Mouse (Mus musculus) midbrain, postnatal 0 days (tissue): Measurements from ENCODE around the gene Plekhh1. TPM values are rescaled to one million over a fixed set of nuclear protein-coding genes. Genes with fewer than 3 reads are reported as not detected.
A peak's percentile ranks its signal among the peaks of the same experiment; 100 is the strongest.
"Not testable (repeated sequence)": the region's sequence is repeated elsewhere in the genome, so short reads cannot be mapped to it uniquely, and the experiment has no call there.

Experiments
- ATAC-seq: fragments of 200-750 bp; cut with Nextera tagmentation; 2 replicates; pipeline ENCODE4 v1.8.0; 2017; ENCODE audit warnings: moderate number of reproducible peaks, mild to moderate bottlenecking, moderate TSS enrichment, moderate library complexity; ENCODE audit not compliant: low FRiP score
- DNase-seq: peaks from one replicate; pipeline ENCODE4 v3.0.0-alpha.2; 2015; ENCODE audit warnings: low spot score
- H3K27ac ChIP-seq: fragments of 300-500 bp; sonication (generic); 2 replicates; pipeline ENCODE4 v1.5.1; 2014; ENCODE audit warnings: low read depth, mild to moderate bottlenecking, low read length, mixed read lengths
- H3K27me3 ChIP-seq: fragments of 300-500 bp; sonication (generic); 2 replicates; pipeline ENCODE4 v1.6.1; 2014; ENCODE audit warnings: low read length, control low read depth, mixed read lengths; ENCODE audit not compliant: insufficient read depth
- H3K36me3 ChIP-seq: fragments of 300-500 bp; sonication (generic); 2 replicates; pipeline ENCODE4 v1.6.1; 2014; ENCODE audit warnings: low read length, control low read depth, mixed read lengths; ENCODE audit not compliant: insufficient read depth
- H3K4me1 ChIP-seq: fragments of 300-500 bp; sonication (generic); 2 replicates; pipeline ENCODE4 v1.6.1; 2014; ENCODE audit warnings: mild to moderate bottlenecking, control low read depth, antibody characterized with exemption, low read length, mixed read lengths; ENCODE audit not compliant: insufficient read depth
- H3K4me2 ChIP-seq: fragments of 300-500 bp; sonication (generic); 2 replicates; pipeline ENCODE4 v1.6.1; 2014; ENCODE audit warnings: low read depth, mild to moderate bottlenecking, low read length, mixed read lengths; ENCODE audit not compliant: poor library complexity, severe bottlenecking
- H3K4me3 ChIP-seq: fragments of 300-500 bp; sonication (generic); 2 replicates; pipeline ENCODE4 v1.5.1; 2014; ENCODE audit warnings: low read depth, mild to moderate bottlenecking, low read length, moderate library complexity
- H3K9ac ChIP-seq: fragments of 300-500 bp; sonication (generic); replicated peaks from 2 replicates; pipeline ENCODE4 v1.6.1; 2014; ENCODE audit warnings: mild to moderate bottlenecking, low read length, moderate library complexity, mixed read lengths; ENCODE audit not compliant: poor library complexity, severe bottlenecking
- H3K9me3 ChIP-seq: fragments of 300-500 bp; sonication (generic); 2 replicates; pipeline ENCODE4 v1.6.1; 2016; ENCODE audit warnings: low read length, control low read depth
- CTCF ChIP-seq: IDR thresholded peaks from 2 replicates; pipeline ENCODE4 v1.5.1; 2016; ENCODE audit warnings: antibody characterized with exemption, mild to moderate bottlenecking
- WGBS: fragments of 180-500 bp; shearing (Covaris S2); extraction: QIAGEN DNeasy Blood & Tissue Kit; methylation state at CpG from one replicate; pipeline ENCODE4 v1.1.7; 2014; 5-methylcytosine and 5-hydroxymethylcytosine counted together
- polyA plus RNA-seq: library from polyadenylated mRNA; unstranded; fragments of >200 nt; fragmentation: Nextera tagmentation; extraction: Ambion mirVana; gene quantifications from 2 replicates; pipeline ENCODE4 v1.2.1, GENCODE M21; 2015
- total RNA-seq: library from RNA; depleted of rRNA; stranded (reverse); fragments of >200 nt; gene quantifications from 2 replicates; pipeline ENCODE4 v1.2.3, GENCODE M21; 2014

The Plekhh1 gene
- total and polyA plus RNA-seq, 2 experiments from 2014 or later: 1.00 to 5.4 TPM

DNA sequence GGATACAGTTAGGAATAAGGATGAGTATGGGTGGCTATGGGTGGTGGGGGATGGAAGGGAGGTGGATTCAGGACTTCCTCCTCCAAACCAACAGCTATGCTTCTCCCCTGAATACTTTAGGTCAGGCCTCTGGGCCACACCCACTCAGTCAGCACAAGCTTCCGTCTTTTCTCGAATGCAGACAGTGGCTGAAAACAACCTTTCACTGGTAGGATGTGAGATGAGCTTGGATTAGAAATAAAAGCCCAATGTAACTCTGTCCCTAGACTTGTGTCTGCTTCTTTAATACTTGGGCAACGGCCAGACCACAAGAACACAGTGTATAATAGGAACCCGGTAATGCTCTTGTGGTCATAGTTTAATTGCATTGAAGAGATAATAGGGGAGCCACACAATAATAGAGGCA lies 11.0 kb upstream of the Plekhh1 start:
- Histone ChIP-seq H3K9ac (no peak overlapping the region), H3K27ac (no peak overlapping the region), H3K4me1 (no peaks in the 10 kb centered on the region), H3K9me3 (no peaks in the 10 kb centered on the region), H3K27me3 (no peaks in the 10 kb centered on the region), H3K36me3 (no peaks in the 10 kb centered on the region), H3K4me2 (no peak overlapping the region), H3K4me3 (no peak overlapping the region)
- ATAC-seq (no peak), DNase-seq (no peak)
- 49% methylated on average over 4 of the region's 4 CpGs for WGBS
- TF ChIP-seq CTCF: no peak

DNA sequence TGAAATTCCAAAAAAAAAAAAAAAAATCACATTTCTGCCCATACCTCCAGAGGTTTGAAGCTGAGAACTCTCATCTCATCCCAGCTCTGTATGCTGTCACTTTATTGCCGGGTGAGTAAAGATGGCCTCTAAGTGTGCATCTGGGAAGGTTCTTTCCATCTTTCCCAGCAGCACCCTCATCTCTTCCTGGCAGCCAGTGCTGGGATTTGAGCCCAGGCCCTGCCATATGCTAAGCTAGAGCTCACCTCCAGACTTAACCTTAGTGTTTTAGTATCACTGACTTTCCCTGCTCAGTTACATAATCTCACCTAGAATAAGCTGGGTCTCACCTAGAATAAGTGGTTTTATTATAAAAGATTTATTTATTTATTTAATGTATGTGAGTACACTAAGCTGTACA lies 7.1 kb upstream of the Plekhh1 start:
- H3K27me3 ChIP-seq: no peaks in the 10 kb centered on the region
- H3K36me3 ChIP-seq: no peaks in the 10 kb centered on the region
- ATAC-seq (no peak), DNase-seq (no peak)
- H3K4me2 ChIP-seq: no peak overlapping the region
- TF ChIP-seq CTCF: no peak
- 93% methylated on average over 1 of the region's 1 CpGs for WGBS
- H3K9me3 ChIP-seq: no peaks in the 10 kb centered on the region
- no peak overlapping the region for H3K9ac ChIP-seq
- no peak overlapping the region for H3K27ac ChIP-seq
- no peaks in the 10 kb centered on the region for H3K4me1 ChIP-seq
- no peak overlapping the region for H3K4me3 ChIP-seq

DNA sequence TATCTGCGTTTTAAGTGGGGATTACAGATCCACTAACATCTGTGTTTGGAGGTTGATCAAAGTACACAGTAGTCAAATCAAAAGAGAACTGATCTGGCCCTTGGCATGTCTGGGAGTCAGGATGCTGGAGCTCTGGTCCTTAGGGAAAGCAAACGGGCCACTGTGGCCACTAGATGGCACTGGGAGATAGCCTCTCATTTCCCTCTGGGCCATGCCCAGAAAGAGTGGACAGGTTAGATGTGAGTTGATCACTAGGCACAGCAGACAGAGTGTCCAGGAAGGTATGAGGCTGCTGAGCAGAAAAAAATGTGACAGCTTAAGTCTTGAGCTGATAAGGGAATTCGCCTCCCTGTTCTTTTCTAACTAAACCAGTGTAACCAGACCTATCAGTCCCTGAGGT lies 6.1 kb upstream of the Plekhh1 start:
- no peak overlapping the region for H3K27ac ChIP-seq
- WGBS: 11% methylated on average over 3 of the region's 3 CpGs
- no peaks in the 10 kb centered on the region for H3K27me3 ChIP-seq
- no peak overlapping the region for H3K9ac ChIP-seq
- H3K36me3 ChIP-seq: no peaks in the 10 kb centered on the region
- H3K4me2 ChIP-seq: no peak overlapping the region
- H3K9me3 ChIP-seq: no peaks in the 10 kb centered on the region
- no peak overlapping the region for H3K4me3 ChIP-seq
- DNase-seq (peak; percentile 72), ATAC-seq (no peak)
- no peaks in the 10 kb centered on the region for H3K4me1 ChIP-seq
- TF ChIP-seq CTCF: peak; percentile 77

GRCm38 (mm10) chr12:79027526-79027925 lies 1.4 kb upstream of the Plekhh1 start:
- 94% methylated on average over 8 of the region's 8 CpGs for WGBS
- DNase-seq, H3K27me3 ChIP-seq, H3K27ac ChIP-seq, H3K4me3 ChIP-seq, H3K36me3 ChIP-seq, H3K4me1 ChIP-seq, H3K9me3 ChIP-seq, ATAC-seq, H3K4me2 ChIP-seq, H3K9ac ChIP-seq: not testable (repeated sequence)

- Histone ChIP-seq H3K4me1 (no peaks in the 10 kb centered on the region), H3K27me3 (no peaks in the 10 kb centered on the region), H3K4me2 (no peak overlapping the region), H3K27ac (no peak overlapping the region), H3K36me3 (no peaks in the 10 kb centered on the region), H3K9ac (no peak overlapping the region), H3K9me3 (no peaks in the 10 kb centered on the region), H3K4me3 (no peak overlapping the region)
- DNase-seq (no peak), ATAC-seq (no peak)
- WGBS: 99% methylated on average over 2 of the region's 2 CpGs
- no peak for TF ChIP-seq CTCF
These were observed 5.4 kb downstream of the Plekhh1 start for GRCm38 (mm10) chr12:79034331-79034730.

GRCm38 (mm10) chr12:79035349-79035748 lies 6.4 kb downstream of the Plekhh1 start:
- Histone ChIP-seq H3K9ac (no peak overlapping the region), H3K4me3 (no peak overlapping the region), H3K27ac (no peak overlapping the region), H3K9me3 (no peaks in the 10 kb centered on the region), H3K36me3 (no peaks in the 10 kb centered on the region), H3K4me2 (no peak overlapping the region), H3K4me1 (no peaks in the 10 kb centered on the region), H3K27me3 (no peaks in the 10 kb centered on the region)
- ATAC-seq (no peak), DNase-seq (no peak)
- WGBS: 19% methylated on average over 3 of the region's 3 CpGs
- TF ChIP-seq CTCF: no peak

DNA sequence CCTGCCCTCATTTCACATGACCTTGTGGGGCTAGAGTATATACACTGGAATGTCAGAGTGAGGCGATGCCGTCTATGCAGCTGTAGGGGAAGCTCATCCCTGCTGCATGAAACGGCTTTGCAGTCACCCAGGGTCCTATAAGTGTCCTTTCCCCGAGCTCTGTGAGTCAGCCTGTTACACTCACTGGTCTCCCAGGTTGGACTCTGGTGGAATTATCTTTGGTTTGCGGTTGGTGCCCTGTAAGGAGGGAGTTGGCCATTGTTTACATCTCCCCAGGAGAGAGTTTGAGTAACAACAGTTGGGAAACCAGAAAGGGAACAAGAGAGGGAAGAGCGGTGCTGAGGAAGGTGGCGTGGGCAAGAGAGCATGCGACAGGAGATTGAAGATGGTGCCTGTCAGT lies 10.7 kb downstream of the Plekhh1 start:
- no peaks in the 10 kb centered on the region for H3K9me3 ChIP-seq
- WGBS: 74% methylated on average over 8 of the region's 8 CpGs
- H3K4me2 ChIP-seq: no peak overlapping the region
- no peaks in the 10 kb centered on the region for H3K27me3 ChIP-seq
- no peak overlapping the region for H3K9ac ChIP-seq
- peaks cover 2% of the 10 kb centered on the region; the same call in 1 of the 2 replicates for H3K36me3 ChIP-seq
- no peaks in the 10 kb centered on the region for H3K4me1 ChIP-seq
- no peak overlapping the region for H3K4me3 ChIP-seq
- no peak for TF ChIP-seq CTCF
- no peak for ATAC-seq
- no peak overlapping the region for H3K27ac ChIP-seq
- no peak for DNase-seq
